ENCODE assay signal across 9 mouse cellular contexts in the genomic region with DNA sequence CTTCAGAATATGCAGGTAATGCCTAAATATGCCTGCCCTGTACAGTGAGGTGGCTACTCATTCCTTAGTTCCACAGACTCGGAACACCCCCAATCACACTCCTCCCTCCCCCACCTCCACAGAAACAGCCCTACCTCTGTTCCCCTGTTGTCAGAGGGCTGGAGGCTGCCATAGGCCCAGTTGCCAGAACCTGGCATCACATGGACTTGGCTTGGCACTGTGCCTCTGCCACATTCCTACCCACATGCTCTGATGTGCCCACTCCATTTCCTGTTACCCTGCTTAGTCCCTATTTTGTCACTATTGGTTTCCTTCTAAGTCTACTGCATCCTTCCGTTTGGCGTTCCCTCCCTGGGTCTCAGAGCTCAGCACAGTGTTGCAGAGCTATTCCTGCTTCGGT. TPM values are rescaled to one million over a fixed set of nuclear protein-coding genes. Genes with fewer than 3 reads are reported as not detected.
DNase-seq lines count a peak whose midpoint lies in the region; ATAC-seq lines count a peak whose summit lies in the region.
"Had no signal": no experiment of that assay in that cellular context is flagged by ENCODE, and none has a peak within 500 bp of the region (broad histone marks: within the 10 kb centered on the region; RNA-seq: fewer than 3 reads in every experiment).

No protein-coding gene starts in this region.

- no peak overlapping the region for H3K4me2 ChIP-seq in kidney, embryonic 15.5 days

- 0 out of 2 replicates have a peak, but pooled peaks cover 10% of the 10 kb centered on the region for H3K4me1 ChIP-seq in kidney, embryonic 15.5 days
- no peaks in the 10 kb centered on the region; the same call in 1 of the 2 replicates for H3K4me1 ChIP-seq in midbrain, embryonic 10.5 days

- no peak overlapping the region for H3K9ac ChIP-seq in kidney, embryonic 15.5 days
- H3K9ac ChIP-seq: liver, embryonic 14.5 days had no signal

- peak; percentile 22 for DNase-seq in adrenal gland, postnatal 10 days
- DNase-seq in adrenal gland, adult 2 months: no peak
- peak; percentile 6 for DNase-seq in kidney, adult 11 months
- peak; percentile 71 to 72 for DNase-seq in frontal cortex, postnatal 36 days (ENCODE audit: low spot score in 2 of 2)
- DNase-seq in lung, postnatal 10 days: peak; percentile 43
- no peak for DNase-seq in midbrain, embryonic 10.5 days (ENCODE audit: low spot score)
- DNase-seq in urinary bladder, postnatal 36 days (ENCODE audit: low spot score in 2 of 2): no peak

- peaks cover 46% of the 10 kb centered on the region for H3K36me3 ChIP-seq in kidney, embryonic 15.5 days
- peaks cover 53% of the 10 kb centered on the region for H3K36me3 ChIP-seq in midbrain, embryonic 10.5 days

- H3K27me3 ChIP-seq in kidney, embryonic 15.5 days: no peaks in the 10 kb centered on the region
- H3K27me3 ChIP-seq in midbrain, embryonic 10.5 days (ENCODE audit: low read depth, poor library complexity, severe bottlenecking): peaks cover 7% of the 10 kb centered on the region; the same call in 1 of the 2 replicates

- H3K9me3 ChIP-seq in kidney, embryonic 15.5 days (replicated peaks): no peaks in the 10 kb centered on the region
- H3K9me3 ChIP-seq in midbrain, embryonic 10.5 days (replicated peaks): no peaks in the 10 kb centered on the region

- 94% methylated on average over 4 of the region's 4 CpGs for WGBS in kidney, embryonic 15.5 days
- 97% methylated on average over 4 of the region's 4 CpGs for WGBS in midbrain, embryonic 10.5 days

- H3K4me3 ChIP-seq in kidney, embryonic 15.5 days (replicated peaks): no peak overlapping the region
- H3K4me3 ChIP-seq in midbrain, embryonic 10.5 days: no peak overlapping the region

- no peak for ATAC-seq in kidney, embryonic 15.5 days (replicated peaks; ENCODE audit: low FRiP score)

- no peak overlapping the region for H3K27ac ChIP-seq in kidney, embryonic 15.5 days
- H3K27ac ChIP-seq in midbrain, embryonic 10.5 days (replicated peaks): no peak overlapping the region
- H3K27ac ChIP-seq: liver, embryonic 14.5 days had no signal

RNA-seq across cellular contexts. Expression of a gene that starts 55.8 kb away (rescaled TPM):
- total RNA-seq in adrenal gland, postnatal 10 days (2021): 100 to 1,000 TPM; 178 to 189 TPM
- total RNA-seq in adrenal gland, adult 2 months (2021): 100 to 1,000 TPM; 192 to 229 TPM
- 7.4 and 11.1 TPM in 2 replicates for polyA plus RNA-seq in adrenal gland, adult 2 months (2012; rRNA removed)
- 222 and 239 TPM in 2 replicates for polyA plus RNA-seq in kidney, embryonic 15.5 days (2015; fragmentation: Nextera tagmentation; extraction: Ambion mirVana)
- polyA plus RNA-seq in midbrain, embryonic 10.5 days (2016; fragmentation: Nextera tagmentation; extraction: Ambion mirVana): 225 and 228 TPM in 2 replicates

RNA-seq across cellular contexts. Expression of a gene that starts 56.5 kb away (rescaled TPM):
- 10 to 100 TPM; 32.0 to 38.6 TPM for total RNA-seq in adrenal gland, postnatal 10 days (2021)
- 10 to 100 TPM; 55.3 to 72.0 TPM for total RNA-seq in adrenal gland, adult 2 months (2021)
- polyA plus RNA-seq in adrenal gland, adult 2 months (2012; rRNA removed): 15.3 and 16.3 TPM in 2 replicates
- 19.4 and 19.9 TPM in 2 replicates for polyA plus RNA-seq in kidney, embryonic 15.5 days (2015; fragmentation: Nextera tagmentation; extraction: Ambion mirVana)
- 18.0 and 19.2 TPM in 2 replicates for polyA plus RNA-seq in midbrain, embryonic 10.5 days (2016; fragmentation: Nextera tagmentation; extraction: Ambion mirVana)

Comparison
In these comparisons a context has a peak if more than half of its experiments do, and no peak if none do; other contexts are left out.
1. DNase-seq: peak in adrenal gland, postnatal 10 days (single experiment), kidney, adult 11 months (single experiment), frontal cortex, postnatal 36 days (2 of 2) and lung, postnatal 10 days (single experiment); none in adrenal gland, adult 2 months (single experiment), midbrain, embryonic 10.5 days (single experiment) and urinary bladder, postnatal 36 days (0 of 2).
2. RNA of a gene that starts 55.8 kb away (polyA plus RNA-seq): 225 to 228 TPM in midbrain, embryonic 10.5 days and 222 to 239 TPM in kidney, embryonic 15.5 days; 7.4 to 11.1 TPM in adrenal gland, adult 2 months; every median in the first group is over 10 times any median in the second.